Mouse (Mus musculus) heart, postnatal 0 days (tissue): ENCODE measurements around the gene Maip1. TPM values are rescaled to one million over a fixed set of nuclear protein-coding genes. Genes with fewer than 3 reads are reported as not detected.

Experiments
- ATAC-seq: fragments of 200-750 bp; cut with Nextera tagmentation; 2 replicates; pipeline ENCODE4 v1.8.0; 2017; ENCODE audit warnings: low read depth, moderate number of reproducible peaks, moderate library complexity; ENCODE audit not compliant: insufficient read depth
- DNase-seq: peaks from one replicate; pipeline ENCODE4 v3.0.0-alpha.2; 2016; ENCODE audit warnings: low spot score
- H3K27ac ChIP-seq: fragments of 300-500 bp; sonication (generic); 2 replicates; pipeline ENCODE4 v1.5.1; 2014; ENCODE audit warnings: low read depth, mild to moderate bottlenecking
- H3K27me3 ChIP-seq: fragments of 300-500 bp; sonication (generic); 2 replicates; pipeline ENCODE4 v1.6.1; 2014; ENCODE audit warnings: low read length, mixed read lengths; ENCODE audit not compliant: control insufficient read depth, insufficient read depth
- H3K36me3 ChIP-seq: fragments of 300-500 bp; sonication (generic); replicated peaks from 2 replicates; pipeline ENCODE4 v1.6.1; 2014; ENCODE audit warnings: low read length, mixed read lengths; ENCODE audit not compliant: control insufficient read depth, insufficient read depth
- H3K4me1 ChIP-seq: fragments of 300-500 bp; sonication (generic); 2 replicates; pipeline ENCODE4 v1.6.1; 2014; ENCODE audit warnings: antibody characterized with exemption; ENCODE audit not compliant: control insufficient read depth, insufficient read depth
- H3K4me2 ChIP-seq: fragments of 300-500 bp; sonication (generic); 2 replicates; pipeline ENCODE4 v1.6.1; 2014; ENCODE audit warnings: low read depth, mild to moderate bottlenecking, low read length, moderate library complexity
- H3K4me3 ChIP-seq: fragments of 300-500 bp; sonication (generic); 2 replicates; pipeline ENCODE4 v1.5.1; 2014; ENCODE audit warnings: low read depth, low read length
- H3K9ac ChIP-seq: fragments of 300-500 bp; sonication (generic); replicated peaks from 2 replicates; pipeline ENCODE4 v1.6.1; 2014; ENCODE audit warnings: low read depth, low read length, mixed read lengths
- H3K9me3 ChIP-seq: fragments of 300-500 bp; sonication (generic); replicated peaks from 2 replicates; pipeline ENCODE4 v1.6.1; 2016; ENCODE audit warnings: low read length; ENCODE audit not compliant: control insufficient read depth
- CTCF ChIP-seq: IDR thresholded peaks from 2 replicates; pipeline ENCODE4 v1.5.1; 2016; ENCODE audit warnings: antibody characterized with exemption, control low read depth, low read depth
- EP300 ChIP-seq: IDR thresholded peaks from 2 replicates; pipeline ENCODE4 v1.6.1; 2016; ENCODE audit warnings: antibody characterized with exemption, low read depth
- WGBS: fragments of 180-500 bp; shearing (Covaris S2); extraction: QIAGEN DNeasy Blood & Tissue Kit; methylation state at CpG from one replicate; pipeline ENCODE4 v1.1.7; 2014; 5-methylcytosine and 5-hydroxymethylcytosine counted together
- polyA plus RNA-seq: library from polyadenylated mRNA; unstranded; fragments of >200 nt; fragmentation: Nextera tagmentation; extraction: Ambion mirVana; gene quantifications from 2 replicates; pipeline ENCODE4 v1.2.1, GENCODE M21; 2015
- total RNA-seq: library from RNA; depleted of rRNA; stranded (reverse); fragments of >200 nt; gene quantifications from 2 replicates; pipeline ENCODE4 v1.2.3, GENCODE M21; 2014; ENCODE audit warnings: low replicate concordance

Maip1 gene
- total and polyA plus RNA-seq, 2 experiments from 2014 or later, result 7.7 to 18.8 TPM

DNA sequence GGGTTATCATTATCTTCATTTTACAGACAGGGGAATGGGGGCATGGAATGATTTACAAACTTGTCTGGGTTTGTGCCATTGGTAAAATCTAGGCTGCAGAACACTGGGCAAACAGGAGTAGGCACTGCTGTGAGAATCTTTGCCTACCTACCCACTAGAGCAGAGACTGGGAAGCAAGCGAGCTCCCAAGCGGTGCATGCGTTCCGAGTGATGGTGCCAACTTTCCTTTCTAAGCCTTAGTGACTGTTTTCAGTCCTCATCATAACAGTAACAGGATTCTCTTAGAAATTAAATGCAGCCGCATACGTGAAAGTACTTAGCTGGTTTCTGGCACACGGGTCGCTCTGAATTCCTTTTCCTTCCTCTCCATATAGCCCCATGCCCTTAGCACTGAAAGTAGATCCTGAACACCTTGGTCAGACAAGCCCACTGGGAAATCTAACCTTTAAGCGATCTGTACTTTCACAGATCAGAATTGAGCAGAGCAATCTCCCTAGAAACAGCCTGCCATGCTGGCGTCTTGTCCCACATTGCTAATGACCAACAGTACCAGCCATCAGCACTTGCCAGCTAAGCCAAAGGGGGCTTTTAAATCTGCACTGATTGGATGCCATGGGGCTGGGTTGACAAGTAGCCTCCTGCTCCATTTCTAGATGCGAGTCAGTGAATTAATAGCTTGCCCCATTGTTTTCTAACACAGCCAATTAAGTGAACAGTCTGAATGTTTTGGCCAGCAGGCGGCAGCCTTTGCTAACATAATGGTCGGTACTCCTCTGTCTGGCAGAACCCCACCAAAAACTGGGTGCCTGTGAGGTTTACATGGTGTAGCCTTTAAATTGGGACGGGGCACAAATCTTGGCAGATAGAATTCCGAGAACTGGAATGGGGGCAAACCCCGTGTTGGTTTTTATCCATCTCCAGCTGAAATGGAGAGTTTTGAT lies 22.5 kb downstream of the Maip1 start:
- H3K27ac ChIP-seq, result no peak overlapping the region
- no peaks in the 10 kb centered on the region for H3K27me3 ChIP-seq
- peak; percentile 79 for DNase-seq
- H3K4me3 ChIP-seq, result no peak overlapping the region
- peak; percentile 84 for TF ChIP-seq CTCF
- no peak for TF ChIP-seq EP300
- no peak overlapping the region for H3K9ac ChIP-seq
- H3K4me2 ChIP-seq, result peak overlapping the region; percentile 43
- no peaks in the 10 kb centered on the region for H3K9me3 ChIP-seq
- WGBS, result 47% methylated on average over 16 of the region's 16 CpGs
- no peaks in the 10 kb centered on the region for H3K36me3 ChIP-seq
- H3K4me1 ChIP-seq, result no peaks in the 10 kb centered on the region
- ATAC-seq, result peak; percentile 75; the same call in 1 of the 2 replicates

- Histone ChIP-seq H3K4me3 (peak overlapping the region; percentile 17; the same call in 1 of the 2 replicates), H3K36me3 (no peaks in the 10 kb centered on the region), H3K4me2 (peak overlapping the region; percentile 37), H3K4me1 (no peaks in the 10 kb centered on the region), H3K27ac (0 out of 2 replicates have a peak overlapping the region, but pooled peaks have one; percentile 11), H3K9me3 (no peaks in the 10 kb centered on the region), H3K27me3 (no peaks in the 10 kb centered on the region), H3K9ac (no peak overlapping the region)
- TF ChIP-seq EP300, result no peak
- TF ChIP-seq CTCF, result no peak
- no peak for ATAC-seq
- 38% methylated on average over 12 of the region's 12 CpGs for WGBS
- DNase-seq, result peak; percentile 13
Observed at GRCm38 (mm10) chr1:57429786-57430483, 23.8 kb downstream of the Maip1 start.

- Histone ChIP-seq H3K9me3 (no peaks in the 10 kb centered on the region), H3K27me3 (no peaks in the 10 kb centered on the region), H3K36me3 (no peaks in the 10 kb centered on the region), H3K4me3 (no peak overlapping the region), H3K4me1 (no peaks in the 10 kb centered on the region), H3K27ac (no peak overlapping the region), H3K4me2 (no peak overlapping the region), H3K9ac (no peak overlapping the region)
- DNase-seq (no peak), ATAC-seq (no peak)
- TF ChIP-seq EP300, result no peak
- TF ChIP-seq CTCF, result no peak
- 83% methylated on average over 7 of the region's 7 CpGs for WGBS
Observed at GRCm38 (mm10) chr1:57433141-57433540, 27.0 kb downstream of the Maip1 start.

GRCm38 (mm10) chr1:57436408-57436807 lies 30.3 kb downstream of the Maip1 start:
- Histone ChIP-seq H3K4me3 (peak overlapping the region; percentile 32), H3K36me3 (no peaks in the 10 kb centered on the region), H3K27ac (peak overlapping the region; percentile 73), H3K4me1 (no peaks in the 10 kb centered on the region), H3K4me2 (peak overlapping the region; percentile 57), H3K27me3 (no peaks in the 10 kb centered on the region), H3K9ac (0 out of 2 replicates have a peak overlapping the region, but pooled peaks have one; percentile 51), H3K9me3 (no peaks in the 10 kb centered on the region)
- ATAC-seq (0 out of 2 replicates have a peak, but pooled peaks have one; percentile 49), DNase-seq (peak; percentile 30)
- 28% methylated on average over 9 of the region's 9 CpGs for WGBS
- TF ChIP-seq CTCF (no peak), EP300 (no peak)

- ATAC-seq (peak; percentile 63; the same call in 1 of the 2 replicates), DNase-seq (peak; percentile 53)
- Histone ChIP-seq H3K4me1 (no peaks in the 10 kb centered on the region), H3K27ac (peak overlapping the region; percentile 73), H3K4me3 (peak overlapping the region; percentile 32), H3K9me3 (no peaks in the 10 kb centered on the region), H3K4me2 (peak overlapping the region; percentile 57), H3K27me3 (no peaks in the 10 kb centered on the region), H3K9ac (peak overlapping the region; percentile 51), H3K36me3 (no peaks in the 10 kb centered on the region)
- no peak for TF ChIP-seq EP300
- no peak for TF ChIP-seq CTCF
- WGBS, result 15% methylated on average over 9 of the region's 9 CpGs
Observed at GRCm38 (mm10) chr1:57436954-57437353, 30.8 kb downstream of the Maip1 start.
